Mouse (Mus musculus) retina, adult 2 months (tissue): Measurements from ENCODE around the gene Them4.
"Not testable (repeated sequence)": the region's sequence is repeated elsewhere in the genome, so short reads cannot be mapped to it uniquely, and the experiment has no call there.

Experiments
- DNase-seq: peaks from one replicate; pipeline ENCODE4 v3.0.0-alpha.2; 2012; ENCODE audit warnings: low read depth, low spot score

Gene Them4

DNA sequence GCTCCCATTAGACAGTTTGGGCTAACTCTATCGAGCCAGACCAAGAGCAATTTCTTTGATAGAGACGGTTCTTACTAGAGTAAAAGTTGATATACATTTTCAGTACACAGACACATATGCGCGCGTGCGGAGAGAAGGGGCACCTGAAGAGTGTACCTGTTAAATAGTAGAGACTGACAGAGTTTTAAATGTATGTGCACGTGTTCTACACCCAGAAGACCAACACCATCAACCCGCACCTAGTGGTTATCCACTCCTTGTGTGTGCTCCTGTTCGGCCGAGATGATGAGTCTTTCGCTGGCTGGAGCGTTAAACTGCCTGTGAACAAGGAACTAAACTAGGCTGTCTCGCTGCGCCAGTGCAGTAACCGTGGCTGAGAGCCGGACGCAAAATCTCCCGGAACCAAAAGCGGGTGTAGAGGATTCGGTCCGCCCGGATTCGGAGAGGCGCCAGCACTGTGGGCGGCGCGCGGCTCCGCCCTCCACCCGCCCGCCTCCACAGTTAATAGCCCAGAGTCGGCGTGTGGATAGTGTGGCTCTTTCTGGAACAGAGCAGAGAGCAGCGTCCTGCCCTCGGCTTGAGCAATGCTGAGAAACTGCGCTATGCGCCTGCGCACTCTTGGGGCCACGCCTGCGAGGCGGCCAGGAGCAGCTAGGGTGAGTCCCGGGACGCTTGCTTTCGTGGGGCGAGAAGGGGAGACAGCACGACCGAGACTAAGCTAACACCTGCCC is at the start of gene Them4:
Gene Them4, plus strand, starts transcription at position 457 of the 731 bp plus-strand sequence.
- DNase-seq: peak; percentile 85

DNA sequence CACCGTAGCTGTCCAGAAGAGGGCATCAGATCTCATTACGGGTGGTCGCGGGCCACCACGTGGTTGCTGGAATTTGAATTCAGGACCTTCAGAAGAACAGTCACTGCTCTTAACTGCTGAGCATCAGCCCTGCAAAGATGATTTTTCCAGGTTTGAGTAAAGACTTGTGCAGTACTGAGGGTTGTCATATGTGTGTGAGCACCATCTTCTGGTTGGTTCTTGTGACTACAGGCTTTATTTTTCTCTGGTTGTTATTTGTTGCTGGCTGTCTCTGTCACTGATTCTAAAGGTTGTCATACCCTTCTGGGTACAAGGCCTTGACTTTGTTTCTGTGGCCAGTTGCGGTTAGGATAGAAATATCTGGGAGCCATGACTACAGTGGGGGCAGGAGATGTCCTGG is 49.3 kb upstream of the Them4 start:
- peak; percentile 3 for DNase-seq

DNA sequence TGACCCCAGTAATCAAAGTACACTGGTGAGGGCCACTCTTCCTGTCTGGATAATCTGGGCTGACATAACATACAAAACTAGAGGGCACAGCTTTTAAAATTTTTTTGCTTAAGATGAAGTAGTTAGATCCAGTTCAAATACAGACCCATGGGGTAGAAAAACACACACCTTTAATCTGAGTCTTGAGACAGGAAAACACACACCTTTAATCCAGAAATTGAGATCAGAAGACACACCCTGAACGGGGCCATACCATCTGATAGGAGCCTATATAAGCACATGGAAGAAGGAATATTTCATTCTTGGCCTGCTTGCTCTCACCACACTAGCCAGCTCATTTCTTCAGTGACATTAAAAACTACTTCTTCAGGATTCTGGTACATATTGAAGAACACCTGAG is 46.2 kb upstream of the Them4 start, which contains the start of gene Gm4778:
Gene Gm4778, plus strand, starts transcription at position 301 of the 400 bp plus-strand sequence.
- DNase-seq: not testable (repeated sequence)

DNA sequence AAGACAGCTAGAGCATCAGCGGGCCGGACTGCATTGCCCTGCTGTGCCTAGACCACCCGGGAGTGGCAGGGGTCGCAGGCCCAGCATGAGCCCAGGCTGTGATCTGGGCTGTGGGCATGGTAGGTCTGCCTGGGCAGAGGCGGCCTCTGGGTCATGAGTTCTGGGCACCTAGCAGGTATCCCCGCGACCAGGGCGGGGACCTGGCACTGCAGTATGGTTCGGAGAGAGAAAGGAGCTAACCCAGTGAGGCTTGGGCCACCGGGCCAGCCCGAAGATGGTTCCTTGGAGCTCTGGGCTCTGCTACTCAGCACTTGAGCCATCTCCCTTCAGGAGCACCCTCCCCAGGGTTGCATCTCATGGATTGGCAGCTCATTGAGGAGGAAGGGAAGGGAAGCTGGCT is 33.9 kb upstream of the Them4 start:
- no peak for DNase-seq

DNA sequence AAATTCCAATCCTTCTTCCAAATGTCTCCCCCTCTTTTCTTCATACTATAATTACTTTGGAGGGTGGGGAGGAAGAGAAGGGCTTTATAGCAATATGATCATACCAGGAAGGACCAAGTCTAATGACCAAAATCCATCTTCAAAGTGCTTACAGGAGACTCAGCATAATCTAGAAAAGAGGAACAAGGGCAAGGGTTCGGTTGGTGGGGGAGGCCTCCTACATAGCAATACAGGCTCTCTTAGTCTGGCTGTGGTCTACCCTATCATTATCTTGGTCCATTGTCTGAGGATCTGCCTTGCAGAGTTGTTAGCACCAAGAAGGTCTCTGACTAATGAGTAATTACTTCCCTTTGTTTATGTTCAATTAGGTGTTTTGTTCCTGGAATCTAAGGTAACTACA is 4.4 kb upstream of the Them4 start:
- DNase-seq: no peak

DNA sequence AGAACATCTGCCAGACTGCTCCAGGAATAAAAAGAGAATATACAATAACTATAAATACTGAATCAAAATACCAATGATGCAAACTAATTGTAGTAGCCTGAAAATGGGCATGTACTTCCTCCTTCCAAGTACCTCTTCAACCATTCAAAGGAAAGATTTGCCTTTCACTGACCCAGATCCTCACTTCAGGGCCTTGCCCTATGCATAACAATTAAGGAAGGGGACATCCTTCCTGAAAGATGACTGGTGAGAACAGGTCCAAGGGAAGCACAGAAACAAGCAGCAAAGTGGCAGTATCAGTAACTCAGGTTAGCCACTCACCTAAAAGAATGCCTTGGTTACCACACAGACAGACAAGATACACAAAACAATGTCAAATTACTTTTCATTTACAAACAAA is 2.9 kb upstream of the Them4 start:
- no peak for DNase-seq

DNA sequence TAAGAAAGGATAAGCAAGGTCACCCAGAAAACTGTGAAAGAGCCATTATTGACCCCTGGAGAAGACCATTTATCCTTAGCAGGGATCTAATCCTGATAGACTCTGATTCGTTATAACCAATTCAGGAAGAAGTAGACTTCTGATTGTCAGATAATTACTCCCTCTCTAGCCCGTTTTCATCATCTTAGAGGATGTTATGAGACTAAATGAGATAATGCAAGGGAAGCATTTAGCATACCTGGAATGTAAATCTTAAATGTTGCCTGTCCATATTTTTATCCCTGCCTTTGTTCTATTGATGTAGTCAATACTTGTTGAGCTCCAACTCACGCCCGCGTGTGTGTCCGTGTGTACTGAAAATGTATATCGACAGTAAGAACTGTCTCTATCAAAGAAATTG is 602 bp downstream of the Them4 start:
- no peak for DNase-seq

DNA sequence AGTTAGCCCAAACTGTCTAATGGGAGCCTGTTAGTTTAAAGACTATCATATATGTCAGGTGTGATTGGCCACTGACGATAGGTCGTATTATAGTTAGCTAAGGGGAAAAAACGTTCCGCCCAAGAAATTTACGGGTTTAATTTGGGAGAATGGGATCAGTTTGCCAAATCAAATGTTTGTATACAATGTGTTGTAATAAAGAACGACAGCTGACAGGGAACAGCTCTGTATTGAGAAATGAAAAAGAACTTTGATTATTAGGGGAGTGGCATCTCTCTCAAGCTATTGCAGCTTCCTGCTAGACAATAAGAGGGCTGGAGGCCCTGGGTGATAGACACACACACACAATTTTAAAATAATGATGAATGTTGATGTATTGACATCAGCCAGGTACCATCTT is 1.0 kb downstream of the Them4 start:
- DNase-seq: no peak

DNA sequence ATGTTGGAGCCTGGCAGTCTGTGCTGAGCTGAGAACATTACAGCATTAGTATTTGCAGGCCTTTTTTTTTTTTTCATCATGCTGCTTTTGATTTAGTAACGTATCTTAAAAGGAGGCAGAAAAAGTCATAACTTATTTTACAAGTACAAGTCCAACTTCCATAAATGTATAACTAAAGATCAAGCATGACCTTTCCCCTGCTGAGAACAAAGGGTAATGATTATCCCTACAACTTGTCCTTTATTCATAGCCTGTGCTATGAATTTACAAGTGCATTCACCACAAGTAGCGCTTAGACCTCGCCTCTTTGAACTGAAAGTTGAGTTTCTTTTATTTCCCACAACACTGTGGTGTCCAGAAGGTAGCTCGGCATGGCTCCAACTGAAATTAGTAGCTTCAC is 1.5 kb downstream of the Them4 start:
- no peak for DNase-seq

DNA sequence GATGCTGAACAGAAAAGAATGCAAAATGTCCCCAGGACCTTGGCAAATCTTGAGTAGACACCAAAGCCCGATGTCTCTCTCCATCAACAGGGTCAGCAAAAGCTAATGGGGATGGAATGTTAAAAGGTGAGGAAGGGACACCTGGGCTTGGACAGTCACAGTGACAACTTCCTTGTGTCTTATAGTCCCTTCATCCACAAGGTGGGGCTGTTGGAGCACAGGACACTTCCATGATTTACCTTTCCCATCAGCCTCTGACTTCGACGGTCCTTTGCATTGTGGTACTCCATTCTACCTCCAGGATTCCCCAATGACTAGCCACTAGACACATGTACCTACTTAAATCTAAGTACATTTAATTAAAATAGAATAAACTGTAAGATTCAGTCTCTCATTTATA is 18.8 kb downstream of the Them4 start:
- no peak for DNase-seq

DNA sequence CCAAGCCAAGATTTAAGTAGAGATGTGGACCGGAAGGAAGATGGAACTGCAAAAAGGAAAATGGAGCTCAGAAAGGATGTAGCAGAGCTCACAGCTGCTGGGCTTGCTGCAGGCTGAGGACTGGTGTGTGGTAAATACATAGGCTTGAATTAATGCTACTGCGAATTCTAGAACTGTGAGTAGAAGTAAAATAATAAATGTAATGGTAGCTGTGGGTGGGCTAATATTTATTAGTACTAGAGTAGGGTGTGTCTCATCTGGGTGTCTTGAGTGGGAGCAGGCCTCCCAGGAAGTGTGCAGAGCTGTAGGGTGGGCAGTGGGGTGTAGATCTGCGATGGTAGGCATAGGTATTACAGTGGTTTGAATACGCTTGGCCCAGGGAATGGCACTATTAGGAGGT is 24.6 kb downstream of the Them4 start:
- no peak for DNase-seq

DNA sequence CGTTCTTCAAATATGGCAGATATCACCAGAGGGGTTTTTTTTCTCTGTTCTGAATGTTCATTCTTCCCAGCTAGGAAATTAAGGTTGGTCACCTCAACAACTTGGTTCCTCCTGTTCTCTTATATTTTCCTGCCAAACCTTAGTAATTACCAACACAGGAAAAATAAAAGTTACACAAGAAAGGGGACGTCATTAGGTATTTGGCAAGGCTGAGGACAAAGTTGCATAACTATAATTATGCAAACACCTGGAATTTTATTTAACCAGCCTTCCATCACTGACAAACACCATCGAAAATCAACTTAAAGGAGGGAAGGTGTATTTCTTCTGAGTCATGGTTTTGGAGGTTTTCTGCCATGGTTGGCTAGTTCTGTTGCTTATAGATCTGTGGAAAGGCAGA is 28.6 kb downstream of the Them4 start:
- DNase-seq: no peak

DNA sequence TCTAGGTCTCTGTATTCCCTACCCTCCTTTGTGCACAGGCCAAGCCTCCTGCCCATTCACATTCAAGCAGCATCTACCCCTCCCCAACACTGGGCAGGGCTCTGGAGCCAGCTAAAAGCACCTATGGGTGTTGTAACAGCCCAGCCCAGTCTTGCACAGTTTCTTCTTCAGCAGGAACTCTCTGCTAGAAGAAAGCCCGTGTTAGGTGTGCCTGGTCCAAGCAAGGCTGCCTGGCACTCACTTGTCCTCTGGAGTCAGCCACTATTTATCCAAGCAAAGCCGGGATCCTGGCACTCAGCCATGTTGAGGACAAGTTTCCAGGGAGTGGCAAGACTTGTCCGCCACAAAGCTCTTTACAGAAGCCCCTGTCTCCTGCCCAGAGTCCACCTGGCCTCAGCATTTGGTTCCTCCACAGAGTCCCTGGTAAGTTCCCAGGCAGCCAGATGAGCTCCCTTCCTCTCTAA is 32.1 kb downstream of the Them4 start, which contains the start of gene Them5:
Gene Them5, plus strand, starts transcription at position 141 of the 464 bp plus-strand sequence.
- DNase-seq: no peak

DNA sequence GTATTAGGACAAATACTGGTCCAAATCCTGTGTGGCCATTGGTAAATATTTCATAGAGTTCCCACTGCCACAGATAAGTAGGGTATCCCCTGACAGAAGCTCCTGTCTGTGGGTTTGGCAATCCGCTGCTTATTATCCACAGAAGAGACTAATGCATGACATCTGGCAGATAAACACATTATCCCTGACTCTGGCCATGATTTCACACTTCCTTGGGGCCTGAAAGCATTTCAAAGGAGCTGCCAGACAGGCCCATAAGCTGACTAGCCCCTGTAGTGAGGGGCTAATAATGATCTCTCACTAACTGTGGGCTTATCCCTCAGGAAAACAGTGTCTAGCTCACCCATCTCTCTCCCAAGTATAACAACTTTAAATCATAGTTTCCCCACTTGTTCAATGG is 32.7 kb downstream of the Them4 start:
- DNase-seq: no peak

DNA sequence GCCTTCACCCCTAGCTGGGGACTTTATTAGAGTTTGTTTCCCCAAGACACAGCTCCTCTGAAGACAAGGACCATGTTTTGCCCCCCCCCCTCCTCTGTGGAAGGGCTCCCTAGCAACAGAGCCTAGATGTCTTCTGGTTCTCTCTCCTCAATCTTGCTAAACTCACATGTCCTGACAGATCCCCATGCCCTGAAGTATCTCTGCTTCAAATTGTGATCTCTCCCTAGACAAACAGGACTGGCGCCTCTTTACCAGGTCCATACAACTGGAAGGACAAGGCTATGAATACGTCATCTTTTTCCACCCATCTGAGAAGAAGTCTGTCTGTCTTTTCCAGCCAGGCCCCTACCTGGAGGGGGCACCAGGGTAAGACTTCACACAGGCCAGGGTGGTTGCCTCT is 34.3 kb downstream of the Them4 start:
- DNase-seq: no peak

DNA sequence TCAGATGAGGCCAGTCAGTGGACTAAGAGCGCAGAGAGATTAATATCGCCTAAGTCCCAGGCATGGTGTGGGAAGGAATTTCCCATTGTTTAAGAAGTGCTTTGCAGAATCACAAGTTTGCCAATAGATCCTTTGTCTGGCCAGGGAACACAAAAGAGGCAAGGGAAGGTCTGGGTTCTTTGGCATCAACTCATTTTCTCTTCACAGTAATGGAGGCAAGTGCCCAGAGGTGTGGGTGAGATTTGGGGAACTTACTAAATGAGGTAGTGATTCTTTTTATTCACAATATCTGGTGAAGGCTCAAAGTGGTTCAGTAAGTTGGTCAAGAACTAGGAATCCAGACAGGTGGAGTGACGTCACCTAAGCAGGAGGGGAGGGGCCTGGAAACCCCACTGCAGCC is 35.0 kb downstream of the Them4 start:
- no peak for DNase-seq

DNA sequence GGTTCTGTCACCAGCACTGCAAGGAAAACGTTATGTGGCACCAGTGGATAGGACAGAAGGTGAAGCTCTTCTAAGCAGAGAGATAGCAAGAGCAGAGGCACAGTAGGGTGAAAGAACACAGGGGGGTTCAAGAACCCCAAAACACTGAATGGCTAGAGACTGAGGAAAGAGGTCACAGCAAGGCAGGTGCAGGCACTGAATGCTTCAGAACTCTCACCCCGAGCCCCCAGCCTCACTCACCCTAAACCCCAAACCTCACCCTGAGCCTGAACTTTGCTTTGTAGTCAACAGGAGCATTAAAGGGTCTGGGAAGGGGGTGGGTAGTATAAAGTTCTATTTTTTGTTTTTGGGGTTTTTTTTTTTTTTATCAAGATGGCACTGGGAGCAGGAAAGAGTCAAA is 38.3 kb downstream of the Them4 start:
- no peak for DNase-seq

DNA sequence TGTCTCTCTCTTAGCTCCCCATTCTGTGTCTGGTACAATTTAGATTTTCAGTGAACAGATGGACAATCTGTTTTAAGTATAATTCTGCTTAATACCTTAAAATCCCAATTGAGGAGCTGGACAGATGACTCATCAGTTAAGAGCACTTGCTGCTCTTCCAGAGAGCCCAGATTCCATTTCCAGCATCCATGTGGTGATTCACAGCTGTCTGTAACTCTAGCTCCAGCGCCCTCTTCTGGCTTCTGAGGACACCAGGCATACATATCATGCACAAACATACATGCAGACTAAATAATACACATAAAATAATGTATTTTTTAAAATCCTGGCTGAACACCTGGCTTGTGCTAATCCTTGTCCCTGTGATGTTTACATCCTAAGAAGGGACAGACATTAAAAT is 50.9 kb downstream of the Them4 start:
- DNase-seq: peak; percentile 42

DNA sequence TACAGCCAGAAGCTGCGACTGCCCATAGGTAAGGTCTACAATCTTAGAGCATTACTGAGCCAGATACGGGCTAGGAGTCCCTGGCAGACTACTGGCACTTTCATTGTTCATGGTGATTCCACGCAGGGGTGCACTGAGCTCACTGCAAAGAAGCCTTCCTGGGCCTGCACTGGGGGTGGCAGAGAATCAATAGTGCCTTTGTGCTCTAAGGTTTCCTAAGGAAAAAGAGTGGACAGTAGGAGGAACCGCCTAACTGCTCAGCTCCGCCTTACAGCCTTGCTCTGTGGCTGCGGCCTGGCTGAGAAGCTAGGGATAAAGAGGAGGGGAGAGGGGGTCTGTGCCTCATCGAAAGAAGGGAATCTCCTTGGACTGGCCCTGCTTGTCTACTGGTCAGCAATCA is 52.2 kb downstream of the Them4 start, which contains the start of gene C2cd4d:
Gene C2cd4d, plus strand, starts transcription at position 301 of the 400 bp plus-strand sequence.
- no peak for DNase-seq

DNA sequence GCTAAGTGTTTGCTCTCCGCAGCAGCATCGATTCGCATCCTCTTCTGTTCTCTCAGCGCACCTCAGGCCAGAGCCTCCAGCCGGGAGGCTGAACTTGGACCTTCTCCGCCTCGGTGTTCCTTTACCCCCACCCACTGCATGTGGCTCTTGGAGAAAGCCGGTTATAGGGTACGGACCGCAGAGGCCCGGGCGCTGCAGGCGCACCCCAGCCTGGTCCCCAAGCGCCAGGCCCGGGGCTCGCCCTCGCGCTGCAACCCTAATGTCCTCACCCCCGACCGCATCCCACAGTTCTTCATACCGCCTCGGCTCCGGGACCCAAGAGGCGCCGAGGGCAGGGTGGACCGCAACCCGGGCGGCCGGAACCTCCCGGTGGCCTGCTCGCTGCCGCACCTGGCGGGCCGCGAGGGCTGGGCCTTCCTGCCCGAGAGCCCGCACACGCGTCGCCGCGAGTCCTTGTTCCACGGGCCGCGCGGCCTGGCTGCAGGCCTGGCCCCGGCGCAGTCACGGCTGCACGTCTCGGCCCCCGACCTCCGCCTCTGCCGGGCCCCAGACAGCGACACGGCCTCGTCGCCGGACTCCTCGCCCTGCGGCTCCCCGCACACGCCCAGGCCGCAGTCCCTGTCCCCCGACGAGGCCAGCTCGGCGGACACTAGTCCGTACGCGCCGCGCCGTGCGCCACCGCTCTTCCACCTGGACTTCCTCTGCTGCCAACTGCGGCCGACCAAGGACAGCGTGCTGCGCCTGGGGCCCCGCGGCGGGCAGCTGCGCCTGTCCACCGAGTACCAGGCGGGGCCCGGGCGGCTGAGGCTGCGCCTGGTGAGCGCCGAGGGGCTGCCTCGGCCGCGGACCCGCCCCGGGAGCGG is 53.6 kb downstream of the Them4 start:
- DNase-seq: no peak

DNA sequence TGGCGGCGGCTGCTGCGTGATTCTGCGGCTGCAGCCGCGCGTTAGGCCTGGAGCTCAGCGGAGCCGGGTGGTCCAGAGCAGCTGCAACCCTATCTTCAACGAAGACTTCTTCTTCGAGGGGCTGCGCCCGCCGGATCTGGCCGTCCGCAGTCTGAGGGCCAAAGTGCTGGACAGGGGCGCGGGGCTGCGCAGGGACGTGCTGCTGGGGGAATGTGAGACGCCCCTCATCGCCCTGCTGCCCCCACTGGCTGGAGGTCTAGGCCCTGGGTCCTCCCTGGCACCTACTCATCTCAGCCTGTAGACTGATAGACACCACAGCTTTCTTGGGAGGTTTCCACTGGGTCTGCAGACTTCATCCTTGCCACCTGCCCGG is 54.3 kb downstream of the Them4 start:
- no peak for DNase-seq

DNA sequence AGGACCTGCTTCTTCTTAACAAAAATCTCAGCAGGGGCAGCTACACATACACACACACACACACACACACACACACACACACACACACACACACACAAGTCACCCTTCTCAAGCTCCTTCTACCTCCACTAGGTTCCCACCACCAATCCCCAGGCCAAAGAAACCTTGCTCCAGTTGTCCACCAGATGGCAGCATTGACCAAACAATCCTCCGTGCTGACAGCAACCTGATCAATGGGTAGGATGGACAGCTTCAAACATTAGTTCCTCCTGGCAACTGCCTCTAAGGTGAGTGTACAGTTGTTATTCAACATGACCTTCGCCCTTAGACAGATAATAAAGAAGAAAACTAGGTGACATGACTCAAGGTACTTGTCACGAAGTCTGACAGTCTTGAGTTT is 56.9 kb downstream of the Them4 start:
- DNase-seq: peak; percentile 71

DNA sequence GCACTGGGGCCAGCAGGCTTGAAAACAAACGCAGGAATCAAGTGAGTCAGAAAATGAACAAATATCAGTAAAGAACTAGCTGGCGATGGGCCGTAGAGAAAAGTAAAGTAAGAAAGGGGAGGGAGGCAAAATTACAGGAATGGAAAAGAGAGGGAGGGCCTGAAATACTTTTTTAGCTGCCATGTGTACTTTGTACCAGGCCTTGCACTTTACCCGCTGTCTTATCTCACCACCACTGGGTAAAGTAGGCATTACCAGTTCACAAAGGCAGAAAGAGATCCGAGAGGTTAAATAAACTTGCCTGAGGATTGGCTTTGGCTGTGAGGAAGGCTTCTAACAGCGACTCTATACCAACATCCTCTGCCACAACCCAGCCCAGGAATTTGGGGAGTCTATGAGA is 57.6 kb downstream of the Them4 start:
- DNase-seq: no peak
